Mouse (Mus musculus): Measurements from ENCODE around the gene Gps2. TPM values are rescaled to one million over a fixed set of nuclear protein-coding genes. Genes with fewer than 3 reads are reported as not detected.
A peak's percentile ranks its signal among the peaks of the same experiment; 100 is the strongest.
"Not testable (repeated sequence)": the region's sequence is repeated elsewhere in the genome, so short reads cannot be mapped to it uniquely, and the experiment has no call there.

Gene Gps2
- polyA plus RNA-seq, 2 experiments = 79.5 to 82.7 TPM

DNA sequence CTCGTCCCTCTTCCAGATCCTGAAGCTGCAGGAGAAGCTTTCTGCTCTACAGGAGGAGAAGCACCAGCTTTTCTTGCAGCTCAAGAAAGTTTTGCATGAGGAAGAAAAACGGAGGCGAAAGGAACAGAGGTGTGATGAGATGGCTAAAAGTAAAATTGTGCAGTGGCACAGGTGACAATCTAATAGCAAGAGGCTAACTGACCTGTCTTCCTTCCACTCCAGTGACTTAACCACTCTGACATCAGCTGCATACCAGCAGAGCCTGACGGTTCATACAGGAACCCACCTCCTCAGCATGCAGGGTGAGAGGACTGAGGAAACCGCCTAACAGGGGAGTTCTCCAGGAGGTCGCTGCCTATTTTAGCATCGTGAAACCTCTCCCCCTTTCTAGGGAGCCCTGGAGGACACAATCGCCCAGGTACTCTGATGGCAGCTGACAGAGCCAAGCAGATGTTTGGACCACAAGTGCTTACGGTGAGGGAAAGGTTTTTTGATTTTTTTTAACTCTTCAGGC, 1.3 kb downstream of the Gps2 start:
- Histone ChIP-seq H3K4me1 (replicated peaks; ENCODE audit: control insufficient read depth in 2 of 2, insufficient read depth in 2 of 2, low read length in 1 of 2) (peaks cover 36 to 51% of the 10 kb centered on the region in 2 experiments), H3K4me2 (ENCODE audit: low read depth) (peak overlapping the region; percentile 100), H3K27ac (peak overlapping the region; percentile 95), H3K4me3 (ENCODE audit: insufficient read depth in 1 of 2, low read depth in 2 of 2, low read length in 2 of 2) (peak overlapping the region; percentile 82 to 90), H3K36me3 (replicated peaks; ENCODE audit: control insufficient read depth, insufficient read depth, low read depth) (peaks cover 69% of the 10 kb centered on the region), H3K9me3 (ENCODE audit: control insufficient read depth, low read length) (no peaks in the 10 kb centered on the region), H3K9ac (replicated peaks) (peak overlapping the region; percentile 92), H3K27me3 (ENCODE audit: control insufficient read depth, insufficient read depth, low read length) (no peaks in the 10 kb centered on the region)
- WGBS (ENCODE audit: insufficient replicate concordance) = 18% methylated on average over 9 of the region's 9 CpGs
- ATAC-seq (ENCODE audit: insufficient read depth) (no peak), DNase-seq (ENCODE audit: low read depth in 3 of 3, low spot score in 3 of 3) (no peak)
- TF ChIP-seq EP300 (IDR thresholded peaks at IDR 0.05; ENCODE audit: low read depth) = no peak
- no peak for TF ChIP-seq CTCF (IDR thresholded peaks at IDR 0.05; ENCODE audit: low read depth)

GRCm38 (mm10) chr11:69915667-69916627, 2.3 kb downstream of the Gps2 start:
- Histone ChIP-seq H3K4me3 (ENCODE audit: insufficient read depth in 1 of 2, low read depth in 2 of 2, low read length in 2 of 2) (peak overlapping the region; percentile 82 to 90), H3K36me3 (replicated peaks; ENCODE audit: control insufficient read depth, insufficient read depth, low read depth) (peaks cover 61% of the 10 kb centered on the region), H3K9me3 (ENCODE audit: control insufficient read depth, low read length) (no peaks in the 10 kb centered on the region), H3K27me3 (ENCODE audit: control insufficient read depth, insufficient read depth, low read length) (no peaks in the 10 kb centered on the region), H3K4me1 (replicated peaks; ENCODE audit: control insufficient read depth in 2 of 2, insufficient read depth in 2 of 2, low read length in 1 of 2) (peaks cover 36 to 51% of the 10 kb centered on the region in 2 experiments), H3K27ac (peak overlapping the region; percentile 95), H3K4me2 (ENCODE audit: low read depth) (peak overlapping the region; percentile 100), H3K9ac (replicated peaks) (peak overlapping the region; percentile 92)
- ATAC-seq (ENCODE audit: insufficient read depth) (peak; percentile 58), DNase-seq (ENCODE audit: low read depth in 3 of 3, low spot score in 3 of 3) (peak; percentile 82 to 90 (median 87))
- TF ChIP-seq CTCF (IDR thresholded peaks at IDR 0.05; ENCODE audit: low read depth) (peak; percentile 63), EP300 (IDR thresholded peaks at IDR 0.05; ENCODE audit: low read depth) (peak; percentile 92)
- WGBS (ENCODE audit: insufficient replicate concordance) = 13% methylated on average over 5 of the region's 5 CpGs

- Histone ChIP-seq H3K9ac (replicated peaks) (peak overlapping the region; percentile 92), H3K4me2 (ENCODE audit: low read depth) (peak overlapping the region; percentile 100), H3K4me3 (ENCODE audit: insufficient read depth in 1 of 2, low read depth in 2 of 2, low read length in 2 of 2) (peak overlapping the region; percentile 40 to 82), H3K36me3 (replicated peaks; ENCODE audit: control insufficient read depth, insufficient read depth, low read depth) (peaks cover 54% of the 10 kb centered on the region), H3K27ac (peak overlapping the region; percentile 95), H3K4me1 (replicated peaks; ENCODE audit: control insufficient read depth in 2 of 2, insufficient read depth in 2 of 2, low read length in 1 of 2) (peaks cover 36 to 51% of the 10 kb centered on the region in 2 experiments)
- ATAC-seq (ENCODE audit: insufficient read depth); DNase-seq (ENCODE audit: low read depth in 3 of 3, low spot score in 3 of 3); H3K9me3 ChIP-seq (ENCODE audit: control insufficient read depth, low read length); H3K27me3 ChIP-seq (ENCODE audit: control insufficient read depth, insufficient read depth, low read length): not testable (repeated sequence)
- WGBS (ENCODE audit: insufficient replicate concordance) = 19% methylated on average over 7 of the region's 7 CpGs
These were observed 3.1 kb downstream of the Gps2 start for GRCm38 (mm10) chr11:69916652-69917378.

DNA sequence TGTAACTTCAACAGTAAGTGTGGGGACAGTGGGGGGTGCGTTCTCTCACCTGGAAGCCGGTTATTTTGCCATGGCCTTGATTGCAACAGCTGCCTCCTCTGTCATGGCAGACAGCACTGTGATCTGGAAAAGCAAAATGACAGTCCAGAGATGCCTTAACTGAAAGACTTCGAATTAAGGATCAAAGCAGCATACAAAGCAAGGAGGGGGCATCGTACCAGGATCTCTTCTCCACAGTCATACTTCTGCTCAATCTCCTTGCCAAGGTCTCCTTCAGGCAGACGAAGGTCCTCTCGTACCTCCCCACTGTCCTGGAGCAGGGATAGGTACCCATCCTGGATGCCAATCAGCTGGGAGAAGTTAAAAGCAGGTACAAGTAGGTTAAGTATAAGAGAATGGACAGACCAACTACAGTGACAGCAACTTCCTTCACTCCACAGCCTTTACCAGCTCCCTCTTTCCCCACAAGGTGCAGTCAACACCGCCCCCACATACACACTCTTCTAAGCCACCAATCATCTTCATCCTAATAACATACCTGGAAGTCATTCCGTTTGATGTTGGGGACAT, 3.8 kb downstream of the Gps2 start:
- no peak overlapping the region for H3K9ac ChIP-seq (replicated peaks)
- ATAC-seq (ENCODE audit: insufficient read depth) (no peak), DNase-seq (ENCODE audit: low read depth in 3 of 3, low spot score in 3 of 3) (no peak)
- H3K9me3 ChIP-seq (ENCODE audit: control insufficient read depth, low read length) = no peaks in the 10 kb centered on the region
- peak overlapping the region; percentile 100 for H3K4me2 ChIP-seq (ENCODE audit: low read depth)
- H3K27ac ChIP-seq = peak overlapping the region; percentile 95
- H3K27me3 ChIP-seq (ENCODE audit: control insufficient read depth, insufficient read depth, low read length) = no peaks in the 10 kb centered on the region
- H3K4me3 ChIP-seq (ENCODE audit: insufficient read depth in 1 of 2, low read depth in 2 of 2, low read length in 2 of 2) = peak overlapping the region in 1 of 2 experiments; percentile 82; a peak in 3 of 4 replicates
- 62% methylated on average over 8 of the region's 8 CpGs for WGBS (ENCODE audit: insufficient replicate concordance)
- no peak for TF ChIP-seq CTCF (IDR thresholded peaks at IDR 0.05; ENCODE audit: low read depth)
- no peak for TF ChIP-seq EP300 (IDR thresholded peaks at IDR 0.05; ENCODE audit: low read depth)
- H3K36me3 ChIP-seq (replicated peaks; ENCODE audit: control insufficient read depth, insufficient read depth, low read depth) = peaks cover 48% of the 10 kb centered on the region
- H3K4me1 ChIP-seq (replicated peaks; ENCODE audit: control insufficient read depth in 2 of 2, insufficient read depth in 2 of 2, low read length in 1 of 2) = peaks cover 41 to 54% of the 10 kb centered on the region in 2 experiments
